Mouse (Mus musculus) lung, postnatal 10 days (tissue): ENCODE measurements around the gene Myo19.

Experiments
- DNase-seq: peaks from one replicate; pipeline ENCODE4 v3.0.0; 2021

Gene Myo19

GRCm38 (mm10) chr11:84948114-84948513 lies 68.2 kb downstream of the Myo19 start:
- DNase-seq: no peak

- DNase-seq: no peak
Observed at GRCm38 (mm10) chr11:84948526-84948925, 68.6 kb downstream of the Myo19 start.

- peak; percentile 63 for DNase-seq
Observed at GRCm38 (mm10) chr11:84952611-84953010, 72.7 kb downstream of the Myo19 start.

- DNase-seq: no peak
Observed at GRCm38 (mm10) chr11:84956400-84956799, 76.5 kb downstream of the Myo19 start.

GRCm38 (mm10) chr11:84957171-84957570 lies 77.2 kb downstream of the Myo19 start:
- no peak for DNase-seq

GRCm38 (mm10) chr11:84957591-84958270 lies 77.8 kb downstream of the Myo19 start, which contains the start of gene Car4:
Gene Car4 (plus strand): TSS chr11:84957786.
- peak; percentile 30 for DNase-seq

- DNase-seq: no peak
Observed at GRCm38 (mm10) chr11:84958271-84958630, 78.3 kb downstream of the Myo19 start.

- DNase-seq: no peak
Observed at GRCm38 (mm10) chr11:84959181-84959580, 79.2 kb downstream of the Myo19 start.

GRCm38 (mm10) chr11:84959701-84960181 lies 79.8 kb downstream of the Myo19 start:
- DNase-seq: peak; percentile 60

- no peak for DNase-seq
Observed at GRCm38 (mm10) chr11:84960291-84960690, 80.3 kb downstream of the Myo19 start.

- no peak for DNase-seq
Observed at GRCm38 (mm10) chr11:84960780-84961179, 80.8 kb downstream of the Myo19 start.
